10 mouse cellular contexts compared by ENCODE assay signal in the genomic region with DNA sequence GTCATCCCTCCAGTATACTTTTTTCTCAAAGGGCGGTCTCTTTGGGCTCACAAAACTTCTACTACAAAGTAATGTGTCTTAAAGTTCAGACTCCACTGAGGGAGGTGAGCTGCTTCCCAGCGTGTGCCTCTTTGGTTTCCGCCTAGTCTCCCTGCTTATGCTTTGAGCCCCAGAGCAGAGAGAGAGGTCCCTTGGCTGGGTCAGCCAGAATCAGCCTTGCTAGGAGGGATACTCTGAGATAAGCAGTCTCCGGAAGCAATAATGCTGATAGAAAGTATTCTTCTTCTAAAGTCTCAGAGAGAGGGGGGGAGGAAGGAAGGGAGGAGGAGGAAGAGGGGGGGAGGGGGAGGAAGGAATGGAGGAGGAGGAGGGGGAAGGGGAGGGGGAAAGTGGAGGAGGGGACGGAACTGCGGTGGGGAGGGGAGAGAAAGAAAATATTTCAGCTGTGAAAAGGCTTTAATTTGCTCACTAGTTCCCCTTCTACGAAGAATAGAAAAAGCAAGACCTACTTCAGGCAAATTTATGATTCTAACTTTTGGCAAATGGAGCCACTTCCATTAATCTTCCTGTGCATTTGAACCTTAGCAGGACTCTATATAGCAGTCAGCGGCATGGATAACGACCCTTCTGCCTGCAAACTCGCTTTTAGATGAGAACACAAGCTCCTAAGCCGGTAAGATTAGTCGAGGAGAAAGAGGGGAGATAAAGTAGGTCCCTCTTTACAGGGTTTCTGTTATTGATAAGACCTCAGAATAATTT.
DNase-seq lines count a peak whose midpoint lies in the region; ATAC-seq lines count a peak whose summit lies in the region.
"Had no signal": no experiment of that assay in that cellular context is flagged by ENCODE, and none has a peak within 500 bp of the region (broad histone marks: within the 10 kb centered on the region; RNA-seq: fewer than 3 reads in every experiment).

No protein-coding gene starts in this region.

- 25% methylated on average over 12 of the region's 12 CpGs for WGBS in midbrain, embryonic 10.5 days
- WGBS in midbrain, embryonic 15.5 days: 18% methylated on average over 12 of the region's 12 CpGs
- 21% methylated on average over 12 of the region's 12 CpGs for WGBS in limb, embryonic 15.5 days
- 12% methylated on average over 12 of the region's 12 CpGs for WGBS in stomach, embryonic 15.5 days

- no peaks in the 10 kb centered on the region for H3K9me3 ChIP-seq in midbrain, embryonic 10.5 days (replicated peaks)
- H3K9me3 ChIP-seq in midbrain, embryonic 15.5 days: no peaks in the 10 kb centered on the region
- no peaks in the 10 kb centered on the region for H3K9me3 ChIP-seq in limb, embryonic 15.5 days
- H3K9me3 ChIP-seq in stomach, embryonic 15.5 days: no peaks in the 10 kb centered on the region

- H3K4me2 ChIP-seq in midbrain, embryonic 15.5 days: no peak overlapping the region
- H3K4me2 ChIP-seq in limb, embryonic 15.5 days: peak overlapping the region; percentile 1; the same call in 1 of the 2 replicates
- peak overlapping the region; percentile 31 for H3K4me2 ChIP-seq in stomach, embryonic 15.5 days

- H3K4me3 ChIP-seq in midbrain, embryonic 10.5 days: peak overlapping the region; percentile 20; the same call in 1 of the 2 replicates
- no peak overlapping the region for H3K4me3 ChIP-seq in midbrain, embryonic 15.5 days
- H3K4me3 ChIP-seq in limb, embryonic 15.5 days: no peak overlapping the region
- H3K4me3 ChIP-seq in stomach, embryonic 15.5 days (replicated peaks): 0 out of 2 replicates have a peak overlapping the region, but pooled peaks have one; percentile 3

- H3K27me3 ChIP-seq in midbrain, embryonic 10.5 days (ENCODE audit: low read depth, poor library complexity, severe bottlenecking): no peaks in the 10 kb centered on the region
- no peaks in the 10 kb centered on the region for H3K27me3 ChIP-seq in midbrain, embryonic 15.5 days (replicated peaks)
- no peaks in the 10 kb centered on the region for H3K27me3 ChIP-seq in limb, embryonic 15.5 days
- no peaks in the 10 kb centered on the region for H3K27me3 ChIP-seq in stomach, embryonic 15.5 days (replicated peaks)

- ATAC-seq in midbrain, embryonic 15.5 days (replicated peaks): no peak
- no peak for ATAC-seq in limb, embryonic 15.5 days (ENCODE audit: insufficient number of reproducible peaks, low FRiP score, low TSS enrichment, low read depth)
- no peak for ATAC-seq in stomach, embryonic 15.5 days (ENCODE audit: insufficient read depth, low FRiP score, low read depth)

- H3K36me3 ChIP-seq in midbrain, embryonic 10.5 days: no peaks in the 10 kb centered on the region
- no peaks in the 10 kb centered on the region for H3K36me3 ChIP-seq in midbrain, embryonic 15.5 days (replicated peaks)
- H3K36me3 ChIP-seq in limb, embryonic 15.5 days: no peaks in the 10 kb centered on the region
- no peaks in the 10 kb centered on the region for H3K36me3 ChIP-seq in stomach, embryonic 15.5 days

- no peak overlapping the region for H3K27ac ChIP-seq in midbrain, embryonic 10.5 days (replicated peaks)
- no peak overlapping the region for H3K27ac ChIP-seq in midbrain, embryonic 15.5 days
- no peak overlapping the region for H3K27ac ChIP-seq in limb, embryonic 15.5 days
- H3K27ac ChIP-seq in stomach, embryonic 15.5 days: no peak overlapping the region

- H3K4me1 ChIP-seq in midbrain, embryonic 10.5 days: 0 out of 2 replicates have a peak, but pooled peaks cover 8% of the 10 kb centered on the region
- no peaks in the 10 kb centered on the region for H3K4me1 ChIP-seq in midbrain, embryonic 15.5 days
- no peaks in the 10 kb centered on the region for H3K4me1 ChIP-seq in limb, embryonic 15.5 days
- no peaks in the 10 kb centered on the region for H3K4me1 ChIP-seq in stomach, embryonic 15.5 days

- DNase-seq in adrenal gland, adult (ENCODE audit: inconsistent age in 2 of 2, low spot score in 1 of 2): peak; percentile 6 to 22
- no peak for DNase-seq in adrenal gland, postnatal 4 days (ENCODE audit: low spot score in 2 of 2)
- DNase-seq in midbrain, embryonic 10.5 days (ENCODE audit: low spot score): no peak
- DNase-seq in layer of hippocampus, postnatal 36 days: no peak
- no peak for DNase-seq in gastrocnemius, postnatal 4 days (ENCODE audit: low spot score in 2 of 2)
- DNase-seq: left cerebral cortex, postnatal 4 days; thymus, postnatal 36 days had no signal

- H3K9ac ChIP-seq in midbrain, embryonic 15.5 days: no peak overlapping the region
- no peak overlapping the region for H3K9ac ChIP-seq in limb, embryonic 15.5 days
- no peak overlapping the region for H3K9ac ChIP-seq in stomach, embryonic 15.5 days

Comparison
In these comparisons a context has a peak if more than half of its experiments do, and no peak if none do; other contexts are left out.
1. DNase-seq: peak in adrenal gland, adult (2 of 2); none in adrenal gland, postnatal 4 days (0 of 2), midbrain, embryonic 10.5 days (single experiment), layer of hippocampus, postnatal 36 days (0 of 2) and gastrocnemius, postnatal 4 days (0 of 2).
2. H3K4me3 ChIP-seq: peak in midbrain, embryonic 10.5 days (single experiment) and stomach, embryonic 15.5 days (single experiment); none in midbrain, embryonic 15.5 days (single experiment) and limb, embryonic 15.5 days (single experiment).